Mouse (Mus musculus) spleen, postnatal 36 days (tissue): Measurements from ENCODE around the gene Olfr1475.
"Not testable (repeated sequence)": the region's sequence is repeated elsewhere in the genome, so short reads cannot be mapped to it uniquely, and the experiment has no call there.

ENCODE experiments used
- DNase-seq, 2 experiments: peaks; one replicate each; pipeline ENCODE4 v3.0.0; 2022; ENCODE audit warnings: low spot score in 2 of 2, mixed read lengths in 1 of 2

Gene Olfr1475

DNA sequence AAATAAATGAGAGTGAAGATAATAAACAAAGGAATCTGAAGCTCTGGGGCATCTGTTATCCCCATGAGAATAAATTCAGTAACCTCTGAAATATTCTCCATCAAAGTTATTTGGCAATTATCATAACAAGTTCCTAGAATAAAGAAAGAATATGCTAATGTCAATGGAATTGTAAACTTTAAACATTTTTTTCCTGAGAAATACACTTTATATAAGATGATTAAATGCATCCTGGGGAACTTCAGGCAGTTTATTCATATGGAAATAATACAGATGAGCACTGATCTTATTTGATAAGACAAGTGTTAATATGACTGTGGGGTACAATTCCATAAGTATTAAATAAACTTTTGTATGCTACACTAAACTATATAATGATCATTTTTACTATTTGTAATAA lies at the start of gene Olfr1475:
TSS of gene Olfr1475 (minus strand) at position 101 of the 400 bp plus-strand sequence.
- DNase-seq: no peak

DNA sequence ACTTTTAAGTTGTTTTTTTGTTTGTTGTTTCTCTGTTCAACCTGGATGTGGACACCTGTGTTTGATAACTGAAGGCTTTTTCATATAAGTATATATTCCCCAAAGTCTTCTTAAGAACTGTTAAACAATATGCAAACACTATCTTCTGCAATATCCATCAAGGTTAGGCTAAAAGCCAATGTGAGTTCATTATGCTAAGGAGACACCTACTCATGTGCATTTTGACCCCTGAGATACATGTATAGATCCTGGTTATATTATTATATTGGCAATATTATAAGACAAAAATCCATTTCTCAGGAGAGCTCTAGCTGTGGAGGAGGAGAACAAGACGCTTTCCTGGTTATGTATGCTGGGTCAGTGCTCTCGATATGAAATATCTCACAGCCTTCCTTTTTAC lies 47.6 kb upstream of the Olfr1475 start, which contains the start of gene Olfr1480:
TSS of gene Olfr1480 (plus strand) at position 301 of the 400 bp plus-strand sequence.
- DNase-seq: no peak

DNA sequence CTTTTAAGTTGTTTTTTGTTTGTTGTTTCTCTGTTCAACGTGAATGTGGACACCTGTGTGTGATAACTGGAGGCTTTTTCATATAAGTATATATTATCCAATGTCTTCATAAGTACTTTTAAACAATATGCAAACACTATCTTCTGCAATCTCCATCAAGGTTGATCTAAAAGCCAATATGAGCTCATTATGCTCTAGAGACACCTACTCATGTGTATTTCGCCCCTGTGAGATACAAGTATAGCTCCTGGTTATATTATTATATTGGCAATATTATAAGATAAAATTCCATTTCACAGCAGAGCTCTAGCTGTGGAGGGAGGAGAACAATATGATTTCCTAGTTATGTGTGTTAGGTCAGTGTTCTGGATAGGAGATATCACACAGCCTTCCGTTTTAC lies 20.2 kb upstream of the Olfr1475 start, which contains the start of gene Olfr1477:
TSS of gene Olfr1477 (plus strand) at position 301 of the 400 bp plus-strand sequence.
- no peak for DNase-seq

DNA sequence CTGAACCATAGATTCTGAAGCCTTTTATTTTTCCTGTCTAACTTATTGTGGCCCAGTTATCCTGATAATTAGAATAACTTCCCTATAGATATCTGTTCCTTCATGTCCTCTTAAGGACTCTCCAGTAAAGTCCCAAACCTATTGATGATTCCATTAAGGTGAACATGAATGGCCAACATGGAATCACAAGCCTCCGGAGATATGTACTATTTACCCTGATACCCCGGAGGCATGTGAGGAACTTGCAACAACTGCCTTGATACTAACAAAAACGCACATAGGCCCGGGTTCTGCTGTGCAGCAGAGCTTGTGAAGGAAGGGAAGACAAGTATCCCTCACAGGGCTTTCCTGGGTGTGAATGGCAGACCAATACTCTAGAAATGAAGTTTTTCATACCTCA lies 10.7 kb downstream of the Olfr1475 start, which contains the start of gene Olfr1474:
TSS of gene Olfr1474 (plus strand) at position 301 of the 400 bp plus-strand sequence.
- not testable (repeated sequence) for DNase-seq

DNA sequence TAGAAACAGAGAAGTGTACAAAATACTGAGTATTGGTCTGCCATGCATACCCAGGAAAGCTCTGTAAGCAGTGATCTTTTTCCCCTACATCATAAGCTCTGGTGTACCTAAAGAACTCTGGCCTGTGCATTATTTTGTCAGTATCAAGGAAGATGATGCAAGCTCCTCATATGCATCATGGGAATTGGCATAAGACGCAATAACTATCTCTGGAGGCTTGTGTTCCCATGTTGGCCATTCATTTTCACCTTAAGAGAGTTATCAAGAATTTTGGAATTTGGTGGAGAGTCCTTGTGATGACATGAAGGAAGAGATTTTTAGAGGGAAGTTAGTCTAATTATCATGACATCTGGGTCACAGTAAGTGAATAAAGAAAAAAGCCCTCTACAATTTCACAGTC lies 24.0 kb downstream of the Olfr1475 start, which contains the start of gene Olfr1472:
TSS of gene Olfr1472 (minus strand) at position 101 of the 400 bp plus-strand sequence.
- no peak for DNase-seq

DNA sequence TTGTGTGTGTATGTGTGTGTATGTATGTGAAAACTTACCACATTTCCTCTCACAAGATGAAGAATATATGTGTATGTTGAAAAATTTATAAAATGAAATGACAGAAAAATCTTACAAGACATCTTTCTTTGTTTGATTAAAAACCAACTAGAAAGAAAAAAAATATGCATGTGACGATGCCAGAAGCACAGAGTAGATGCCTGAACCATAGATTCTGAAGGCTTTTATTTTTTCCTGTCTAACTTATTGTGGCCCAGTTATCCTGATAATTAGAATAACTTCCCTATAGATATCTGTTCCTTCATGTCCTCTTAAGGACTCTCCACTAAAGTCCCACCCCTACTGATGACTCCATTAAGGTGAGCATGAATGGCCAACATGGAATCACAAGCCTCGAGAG lies 36.9 kb downstream of the Olfr1475 start, which contains the start of gene Olfr1471:
TSS of gene Olfr1471 (plus strand) at position 301 of the 400 bp plus-strand sequence.
- DNase-seq: not testable (repeated sequence)
